Mouse (Mus musculus) E14TG2a.4 (cell line): Measurements from ENCODE around the gene Ipmk.

Experiments used
- CTCF ChIP-seq: conservative IDR thresholded peaks from 2 replicates; pipeline ENCODE4 v1.5.1; 2014; ENCODE audit warnings: low read length
- NANOG ChIP-seq: IDR thresholded peaks from 2 replicates; pipeline ENCODE4 v1.6.1; 2014; ENCODE audit warnings: borderline replicate concordance, low read length, mixed read lengths

- peak; percentile 87 for TF ChIP-seq CTCF
- TF ChIP-seq NANOG = no peak
Observed at GRCm38 (mm10) chr10:71428246-71428864, 80.8 kb downstream of the Ipmk start.
